Mouse (Mus musculus): ENCODE data around the gene Crtc3.

Crtc3 gene

DNA sequence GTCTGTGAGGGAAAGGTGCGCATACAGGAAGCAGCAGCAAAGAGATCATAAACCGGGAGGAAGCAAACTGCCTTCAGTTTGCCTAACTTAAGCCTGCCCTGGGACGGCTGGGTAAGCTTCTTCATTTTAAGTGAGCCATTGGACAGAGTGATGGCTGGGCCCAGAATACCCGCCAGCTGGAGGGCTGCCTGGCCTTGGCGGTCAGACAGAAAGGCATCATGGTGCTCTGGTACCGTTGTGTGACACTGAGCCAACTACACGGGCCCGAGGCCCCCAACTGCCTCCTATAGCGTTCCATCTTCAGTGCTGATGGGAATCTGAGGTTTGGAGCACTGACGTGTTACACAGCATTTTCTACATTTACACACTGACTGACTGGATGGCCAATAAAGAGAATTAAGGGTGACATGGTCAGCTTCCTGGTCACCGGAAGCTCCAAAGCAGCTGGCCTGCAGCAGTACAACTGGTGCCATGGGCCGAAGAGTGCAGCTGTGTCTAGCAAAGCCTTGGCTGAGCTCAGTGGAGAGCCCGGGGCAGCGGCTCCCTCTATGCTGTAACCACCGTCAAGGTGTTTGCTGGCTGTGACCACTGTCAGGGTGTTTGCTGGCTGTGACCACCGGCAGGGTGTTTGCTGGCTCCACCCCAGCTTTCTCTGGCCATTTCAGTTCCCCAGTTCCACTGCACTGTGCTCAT, 99.5 kb downstream of the Crtc3 start:
- DNase-seq: no peak

DNA sequence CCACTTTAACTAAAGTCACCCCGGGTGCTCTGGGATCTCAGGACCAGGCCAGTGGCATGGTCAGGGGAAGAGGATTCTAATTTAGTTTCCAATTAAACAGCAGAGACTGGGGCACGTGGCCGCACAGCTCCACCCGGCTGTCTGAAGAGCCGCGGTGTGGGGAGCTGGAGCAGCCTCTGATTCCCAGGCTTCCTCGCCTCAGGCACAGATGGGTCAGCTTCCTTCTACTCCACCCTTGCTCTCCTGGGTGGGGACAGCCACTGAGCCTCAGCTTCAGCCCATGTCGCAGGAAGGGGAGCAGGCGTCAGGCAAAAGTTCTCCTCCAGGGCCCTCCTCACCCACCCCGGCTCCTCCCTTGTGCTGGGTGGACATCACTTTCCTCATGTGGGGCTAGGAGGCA, 101.0 kb downstream of the Crtc3 start:
- peak; percentile 31 for DNase-seq

DNA sequence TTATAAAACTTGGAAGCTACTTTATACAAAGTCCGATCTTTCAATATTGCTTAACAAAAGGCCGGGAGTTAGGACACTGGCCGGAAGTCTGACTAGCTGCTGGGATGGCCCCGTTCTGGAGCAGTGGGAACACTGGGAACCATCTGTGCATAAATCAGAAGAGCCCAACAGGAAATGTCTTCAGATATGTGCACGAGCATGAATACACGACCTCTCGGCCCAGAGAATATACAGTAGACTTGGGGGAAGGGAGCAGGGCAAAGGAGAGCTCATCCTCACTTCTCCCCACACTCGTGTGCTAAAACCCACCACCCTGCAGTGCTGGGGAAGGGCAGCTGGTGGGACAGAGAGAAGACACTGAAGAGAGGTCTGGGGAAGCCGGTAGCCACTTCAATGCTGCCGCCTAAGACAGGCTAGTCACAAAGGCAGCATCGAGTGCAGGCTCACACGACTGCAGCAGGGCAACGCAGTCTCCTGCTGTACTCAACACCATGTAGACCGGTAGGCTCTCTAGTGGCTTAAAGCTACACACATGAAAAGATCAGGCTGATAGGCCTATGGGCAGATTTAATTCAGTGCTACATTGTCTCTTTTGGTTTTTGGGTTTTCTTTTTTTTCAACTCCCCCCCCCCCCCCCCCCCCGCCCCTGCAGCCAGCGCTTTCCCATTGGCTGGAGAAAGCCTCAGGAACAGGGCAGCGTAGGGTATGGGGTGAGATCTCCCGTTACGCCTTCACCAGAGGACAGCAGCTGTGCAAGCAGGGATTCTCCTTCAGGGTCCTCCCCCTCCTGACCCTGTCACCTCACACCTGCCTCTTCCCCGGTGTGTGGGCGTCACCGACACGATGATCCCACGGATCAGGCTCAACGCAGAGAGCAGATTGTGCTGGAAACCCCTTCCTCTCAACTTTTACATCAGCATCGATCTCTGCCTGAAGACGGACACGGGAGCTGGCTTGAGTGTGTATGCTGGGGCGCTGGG, 101.7 kb downstream of the Crtc3 start:
- DNase-seq: peak; percentile 71

- DNase-seq: peak; percentile 25
These were observed 102.5 kb downstream of the Crtc3 start for GRCm38 (mm10) chr7:80586161-80586560.

- DNase-seq: no peak
These were observed 103.3 kb downstream of the Crtc3 start for GRCm38 (mm10) chr7:80585380-80585779.

DNA sequence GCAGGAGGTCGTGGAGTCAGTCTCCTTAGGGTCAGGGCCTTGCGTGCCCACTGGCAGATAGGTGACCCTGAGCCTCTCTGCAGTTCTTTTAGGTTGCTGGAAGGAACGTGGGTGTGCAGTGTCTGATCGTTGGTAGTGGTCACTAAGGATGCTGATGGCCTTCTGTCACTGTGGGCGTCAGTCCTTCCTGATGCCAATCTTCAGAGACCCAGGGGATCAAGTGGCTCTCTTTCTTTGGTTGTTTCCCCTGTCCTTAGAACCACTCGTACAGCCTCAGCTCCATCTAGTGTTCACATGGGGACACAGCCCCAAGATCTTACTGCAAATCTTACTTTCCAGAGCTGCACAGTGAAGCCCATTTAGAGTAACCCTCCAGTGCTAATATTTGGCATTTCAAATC, 104.7 kb downstream of the Crtc3 start:
- DNase-seq: peak; percentile 86

DNA sequence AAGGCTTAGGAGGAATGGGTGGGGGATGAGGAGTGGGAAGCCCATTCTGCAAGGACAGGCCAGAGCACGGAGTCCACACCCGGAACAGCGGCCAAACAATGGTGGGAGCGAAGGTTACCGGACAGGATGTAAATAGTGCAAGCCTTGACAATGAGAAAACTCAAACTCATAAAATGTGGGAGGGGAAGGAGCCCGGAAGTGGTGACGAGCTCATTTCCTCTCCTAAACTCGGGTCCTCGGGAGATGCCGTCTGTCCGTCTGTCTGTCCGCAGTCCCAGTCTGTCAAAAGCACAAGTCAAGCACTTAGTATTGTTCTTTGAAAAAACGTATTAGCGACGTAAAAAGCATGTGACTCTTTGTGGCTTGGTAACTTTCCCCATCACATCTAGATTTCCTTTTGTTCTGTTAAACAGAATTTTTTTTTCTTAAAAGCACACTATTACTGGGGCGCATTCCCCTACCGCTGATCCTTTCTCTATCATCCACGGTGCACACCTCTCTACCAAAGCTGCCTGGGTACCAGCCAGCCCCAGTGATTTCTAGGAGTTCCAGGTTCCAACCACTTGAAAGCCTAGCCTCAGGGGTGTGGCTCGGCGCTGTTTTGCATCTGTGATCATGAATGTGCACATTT, 105.7 kb downstream of the Crtc3 start:
- DNase-seq: peak; percentile 86

- peak; percentile 62 for DNase-seq
These were observed 108.3 kb downstream of the Crtc3 start for GRCm38 (mm10) chr7:80580368-80580767.

DNA sequence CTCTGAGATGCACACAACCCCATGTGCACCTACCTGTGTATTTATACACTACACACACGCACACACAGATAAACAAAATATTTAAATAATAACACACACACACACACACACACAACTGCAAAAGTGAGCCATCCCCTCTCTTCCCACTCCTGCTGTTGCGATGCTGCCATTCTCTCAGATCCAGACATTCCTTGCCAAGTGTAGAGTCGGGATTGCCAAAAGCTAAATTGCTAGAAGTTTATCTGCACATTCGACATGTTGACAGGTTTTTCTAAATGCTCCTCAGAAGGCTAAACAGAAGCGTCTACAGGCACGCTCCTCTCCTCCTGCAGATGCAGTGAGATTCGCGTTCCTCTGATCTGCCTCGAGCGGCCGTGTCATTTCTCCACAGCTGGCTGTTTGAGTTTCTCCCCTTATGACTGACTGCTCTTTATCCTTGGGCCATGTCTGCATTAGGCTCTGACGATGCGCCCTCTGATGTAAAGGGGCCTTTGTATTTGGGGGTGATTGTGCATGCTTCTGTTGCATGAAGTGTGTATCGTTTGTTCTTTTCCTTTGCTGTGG, 111.2 kb downstream of the Crtc3 start:
- DNase-seq: no peak

DNA sequence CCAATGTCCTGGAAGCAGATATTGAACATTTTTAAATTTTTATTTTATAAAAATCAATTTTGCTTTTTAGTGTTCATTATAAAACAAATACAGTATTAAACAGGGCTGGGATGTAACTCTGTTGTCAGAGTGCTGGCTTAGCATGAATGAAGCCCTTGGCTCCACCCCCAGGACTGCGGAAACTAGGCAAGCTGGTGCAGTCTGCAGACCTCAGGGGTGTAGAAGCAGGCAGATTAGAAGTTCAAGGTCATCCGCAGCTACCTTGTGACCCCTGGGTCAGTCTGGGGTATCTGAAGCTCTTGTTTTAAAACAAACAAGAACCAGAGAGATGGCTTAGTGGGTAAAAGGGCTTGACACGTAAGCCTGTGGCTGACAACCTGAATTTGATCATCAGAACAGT, 112.1 kb downstream of the Crtc3 start:
- DNase-seq: no peak

DNA sequence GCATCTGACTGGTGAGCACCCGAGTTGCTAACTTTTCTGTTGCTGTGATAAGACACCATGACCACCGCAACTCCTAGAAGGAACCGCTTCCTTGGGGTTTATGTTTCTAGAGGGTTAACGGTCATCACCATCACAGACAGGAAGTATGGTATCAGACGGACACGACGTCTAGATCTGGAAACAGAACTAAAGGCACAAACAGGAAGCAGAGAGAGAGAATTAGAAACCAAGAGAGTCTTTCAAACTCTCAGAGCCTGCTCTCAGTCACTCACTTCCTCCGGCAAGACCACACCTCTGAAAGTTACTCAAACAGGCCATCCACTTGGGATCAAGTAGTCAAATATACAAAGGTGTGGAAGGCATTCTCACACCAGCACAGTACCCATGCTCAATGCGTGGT, 112.9 kb downstream of the Crtc3 start:
- DNase-seq: peak; percentile 40

DNA sequence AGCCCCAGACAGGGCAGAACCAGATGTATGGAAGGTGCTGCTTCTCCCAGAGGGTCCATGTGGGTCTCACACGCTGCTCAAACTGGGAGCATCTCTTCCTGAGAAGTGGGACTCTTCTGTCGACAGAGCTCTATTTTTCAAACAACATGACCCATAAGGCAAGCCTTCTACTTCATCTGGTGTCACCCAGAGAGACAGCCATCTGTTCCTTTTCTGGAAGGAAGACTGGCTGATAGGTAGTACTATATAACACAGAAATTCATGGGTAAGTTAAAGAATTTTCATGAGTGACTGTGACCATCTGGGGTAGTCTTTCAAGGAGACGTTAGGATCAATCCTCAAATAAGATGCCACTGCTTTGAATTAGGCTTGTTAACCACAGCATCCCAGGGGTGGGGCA, 115.6 kb downstream of the Crtc3 start:
- no peak for DNase-seq

GRCm38 (mm10) chr7:80567982-80568381, 120.7 kb downstream of the Crtc3 start:
- DNase-seq: no peak

GRCm38 (mm10) chr7:80561931-80562330, 126.7 kb downstream of the Crtc3 start:
- DNase-seq: peak; percentile 17

DNA sequence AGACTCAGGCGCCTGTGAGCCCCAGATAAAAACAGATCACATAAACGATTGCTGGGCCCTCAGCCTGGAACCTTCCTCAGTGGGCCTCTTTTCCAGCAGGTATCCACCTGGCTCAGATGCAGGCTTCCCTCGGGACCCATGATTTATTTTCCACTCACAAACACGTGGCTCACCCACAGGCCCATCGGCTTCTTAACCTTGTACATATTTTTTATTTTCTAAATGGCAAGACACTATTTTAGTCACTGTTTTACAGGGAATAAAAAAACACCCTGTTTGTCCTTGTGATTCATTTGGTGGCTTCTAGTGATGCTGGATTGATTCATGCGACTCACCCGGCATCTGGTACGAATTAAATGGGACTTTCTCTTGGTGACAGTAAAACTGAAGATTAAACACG, 127.4 kb downstream of the Crtc3 start:
- no peak for DNase-seq

GRCm38 (mm10) chr7:80558572-80558971, 130.1 kb downstream of the Crtc3 start:
- DNase-seq: no peak

DNA sequence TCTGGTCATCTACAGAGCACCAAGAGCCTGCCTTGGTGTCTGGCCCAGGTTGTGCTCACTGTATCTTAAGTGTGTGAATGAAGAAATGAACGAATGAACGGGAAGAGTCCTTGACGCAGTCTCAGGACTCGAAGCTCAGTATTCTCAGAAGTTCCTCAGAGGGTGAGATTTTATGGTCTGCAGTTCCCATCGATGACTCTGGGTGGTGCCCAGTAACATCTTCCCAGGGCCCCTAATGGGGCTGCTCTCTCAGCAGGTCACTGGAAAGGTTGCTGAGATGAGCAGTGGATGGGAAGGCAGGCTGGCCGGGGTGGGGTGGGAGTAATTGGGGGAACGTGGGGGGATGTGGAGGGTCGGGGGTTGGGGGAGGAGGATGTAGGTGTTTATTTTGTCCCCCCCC, 130.6 kb downstream of the Crtc3 start:
- peak; percentile 22 for DNase-seq

GRCm38 (mm10) chr7:80557161-80557560, 131.5 kb downstream of the Crtc3 start:
- no peak for DNase-seq

DNA sequence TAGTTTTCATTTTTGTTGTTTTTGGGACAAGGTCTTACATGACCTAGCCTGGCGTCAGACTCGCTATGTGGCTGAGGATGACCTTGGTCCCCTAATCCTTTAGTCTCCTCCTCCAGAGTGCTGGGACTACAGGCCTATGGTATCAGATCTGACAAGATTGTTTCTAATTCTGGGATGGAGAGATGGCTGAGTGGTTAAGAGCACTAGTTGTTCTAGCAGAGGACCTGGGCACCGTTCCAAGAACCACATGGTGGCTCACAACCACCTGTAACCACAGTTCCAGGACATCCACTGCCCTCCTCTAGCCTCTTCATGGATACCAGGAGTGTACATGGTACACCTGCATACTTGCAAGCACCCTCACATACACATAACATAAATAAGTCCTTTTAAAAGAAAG, 132.5 kb downstream of the Crtc3 start:
- DNase-seq: peak; percentile 51

GRCm38 (mm10) chr7:80555146-80555545, 133.5 kb downstream of the Crtc3 start:
- DNase-seq: peak; percentile 18

GRCm38 (mm10) chr7:80554180-80555021, 134.3 kb downstream of the Crtc3 start:
- DNase-seq: peak; percentile 43
